Mouse (Mus musculus): Measurements from ENCODE around the gene Il1rap. TPM values are rescaled to one million over a fixed set of nuclear protein-coding genes. Genes with fewer than 3 reads are reported as not detected.

Il1rap gene
- polyA plus RNA-seq, 1 experiment from 2014 or later: 8.1 TPM

GRCm38 (mm10) chr16:26581913-26582376 is 441 bp downstream of the Il1rap start:
- 0 out of 2 replicates have a peak overlapping the region, but pooled peaks have one; percentile 10 for H3K27ac ChIP-seq
- WGBS: under 1% methylated on average over 16 of the region's 16 CpGs
- H3K9me3 ChIP-seq: no peaks in the 10 kb centered on the region
- H3K36me3 ChIP-seq: no peaks in the 10 kb centered on the region
- H3K4me1 ChIP-seq: no peaks in the 10 kb centered on the region; the same call in 1 of the 2 replicates
- no peaks in the 10 kb centered on the region for H3K27me3 ChIP-seq (replicated peaks)
- ATAC-seq (ENCODE audit: low FRiP score, low read depth): peak; percentile 79
- H3K4me3 ChIP-seq: peak overlapping the region; percentile 62
- peak overlapping the region; percentile 84 for H3K4me2 ChIP-seq (replicated peaks)
- H3K9ac ChIP-seq: peak overlapping the region; percentile 55

GRCm38 (mm10) chr16:26585806-26586205 is 4.3 kb downstream of the Il1rap start:
- Histone ChIP-seq H3K4me3 (no peak overlapping the region), H3K4me2 (replicated peaks) (no peak overlapping the region), H3K27me3 (replicated peaks) (no peaks in the 10 kb centered on the region), H3K4me1 (no peaks in the 10 kb centered on the region; the same call in 1 of the 2 replicates), H3K36me3 (no peaks in the 10 kb centered on the region), H3K9me3 (no peaks in the 10 kb centered on the region), H3K9ac (no peak overlapping the region), H3K27ac (no peak overlapping the region)
- no peak for ATAC-seq (ENCODE audit: low FRiP score, low read depth)
- 96% methylated on average over 5 of the region's 5 CpGs for WGBS

- ATAC-seq (ENCODE audit: low FRiP score, low read depth): no peak
- no peak overlapping the region for H3K9ac ChIP-seq
- no peak overlapping the region for H3K4me3 ChIP-seq
- no peaks in the 10 kb centered on the region for H3K27me3 ChIP-seq (replicated peaks)
- no peaks in the 10 kb centered on the region for H3K4me1 ChIP-seq
- H3K9me3 ChIP-seq: no peaks in the 10 kb centered on the region
- no peaks in the 10 kb centered on the region for H3K36me3 ChIP-seq
- no peak overlapping the region for H3K4me2 ChIP-seq (replicated peaks)
- no peak overlapping the region for H3K27ac ChIP-seq
- WGBS: 51% methylated on average over 4 of the region's 4 CpGs
Measured at GRCm38 (mm10) chr16:26590897-26591570, 9.5 kb downstream of the Il1rap start.

GRCm38 (mm10) chr16:26596440-26596839 is 14.9 kb downstream of the Il1rap start:
- H3K9ac ChIP-seq: no peak overlapping the region
- no peaks in the 10 kb centered on the region for H3K9me3 ChIP-seq
- H3K4me1 ChIP-seq: peaks cover 8% of the 10 kb centered on the region; the same call in 1 of the 2 replicates
- no peak overlapping the region for H3K4me2 ChIP-seq (replicated peaks)
- no peak overlapping the region for H3K27ac ChIP-seq
- WGBS: 60% methylated on average over 7 of the region's 7 CpGs
- no peaks in the 10 kb centered on the region for H3K36me3 ChIP-seq
- no peak overlapping the region for H3K4me3 ChIP-seq
- no peaks in the 10 kb centered on the region for H3K27me3 ChIP-seq (replicated peaks)
- ATAC-seq (ENCODE audit: low FRiP score, low read depth): no peak

GRCm38 (mm10) chr16:26597307-26597706 is 15.8 kb downstream of the Il1rap start:
- H3K4me2 ChIP-seq (replicated peaks): no peak overlapping the region
- no peak overlapping the region for H3K4me3 ChIP-seq
- H3K27me3 ChIP-seq (replicated peaks): no peaks in the 10 kb centered on the region
- H3K4me1 ChIP-seq: peaks cover 8% of the 10 kb centered on the region; the same call in 1 of the 2 replicates
- no peak overlapping the region for H3K27ac ChIP-seq
- H3K9me3 ChIP-seq: no peaks in the 10 kb centered on the region
- no peak for ATAC-seq (ENCODE audit: low FRiP score, low read depth)
- no peak overlapping the region for H3K9ac ChIP-seq
- H3K36me3 ChIP-seq: no peaks in the 10 kb centered on the region
- WGBS: 47% methylated on average over 7 of the region's 7 CpGs

GRCm38 (mm10) chr16:26598591-26598990 is 17.1 kb downstream of the Il1rap start:
- H3K9ac ChIP-seq: no peak overlapping the region
- no peak for ATAC-seq (ENCODE audit: low FRiP score, low read depth)
- no peak overlapping the region for H3K27ac ChIP-seq
- H3K4me2 ChIP-seq (replicated peaks): no peak overlapping the region
- H3K36me3 ChIP-seq: no peaks in the 10 kb centered on the region
- H3K9me3 ChIP-seq: no peaks in the 10 kb centered on the region
- H3K4me3 ChIP-seq: no peak overlapping the region
- H3K4me1 ChIP-seq: peaks cover 8% of the 10 kb centered on the region; the same call in 1 of the 2 replicates
- H3K27me3 ChIP-seq (replicated peaks): no peaks in the 10 kb centered on the region
- 82% methylated on average over 5 of the region's 5 CpGs for WGBS

GRCm38 (mm10) chr16:26601482-26601881 is 20.0 kb downstream of the Il1rap start:
- no peaks in the 10 kb centered on the region for H3K9me3 ChIP-seq
- no peak for ATAC-seq (ENCODE audit: low FRiP score, low read depth)
- no peak overlapping the region for H3K4me3 ChIP-seq
- H3K36me3 ChIP-seq: no peaks in the 10 kb centered on the region
- H3K4me1 ChIP-seq: peaks cover 8% of the 10 kb centered on the region; the same call in 1 of the 2 replicates
- WGBS: 94% methylated on average over 1 of the region's 1 CpGs
- no peaks in the 10 kb centered on the region for H3K27me3 ChIP-seq (replicated peaks)
- H3K9ac ChIP-seq: no peak overlapping the region
- H3K4me2 ChIP-seq (replicated peaks): no peak overlapping the region
- no peak overlapping the region for H3K27ac ChIP-seq

GRCm38 (mm10) chr16:26604621-26605020 is 23.1 kb downstream of the Il1rap start:
- no peak for ATAC-seq (ENCODE audit: low FRiP score, low read depth)
- Histone ChIP-seq H3K36me3 (no peaks in the 10 kb centered on the region), H3K27ac (no peak overlapping the region), H3K4me3 (no peak overlapping the region), H3K4me2 (replicated peaks) (no peak overlapping the region), H3K27me3 (replicated peaks) (no peaks in the 10 kb centered on the region), H3K4me1 (no peaks in the 10 kb centered on the region), H3K9me3 (no peaks in the 10 kb centered on the region), H3K9ac (no peak overlapping the region)
- 91% methylated on average over 3 of the region's 3 CpGs for WGBS

- H3K9ac ChIP-seq: no peak overlapping the region
- H3K9me3 ChIP-seq: no peaks in the 10 kb centered on the region
- WGBS: 97% methylated on average over 2 of the region's 2 CpGs
- H3K4me1 ChIP-seq: no peaks in the 10 kb centered on the region
- no peak for ATAC-seq (ENCODE audit: low FRiP score, low read depth)
- H3K27ac ChIP-seq: no peak overlapping the region
- no peak overlapping the region for H3K4me2 ChIP-seq (replicated peaks)
- no peaks in the 10 kb centered on the region for H3K36me3 ChIP-seq
- H3K27me3 ChIP-seq (replicated peaks): no peaks in the 10 kb centered on the region
- H3K4me3 ChIP-seq: no peak overlapping the region
Measured at GRCm38 (mm10) chr16:26608003-26608402, 26.5 kb downstream of the Il1rap start.

- Histone ChIP-seq H3K36me3 (no peaks in the 10 kb centered on the region), H3K9ac (no peak overlapping the region), H3K9me3 (no peaks in the 10 kb centered on the region), H3K27ac (no peak overlapping the region), H3K27me3 (replicated peaks) (no peaks in the 10 kb centered on the region), H3K4me3 (no peak overlapping the region), H3K4me1 (no peaks in the 10 kb centered on the region), H3K4me2 (replicated peaks) (no peak overlapping the region)
- WGBS: 64% methylated on average over 1 of the region's 1 CpGs
- no peak for ATAC-seq (ENCODE audit: low FRiP score, low read depth)
Measured at GRCm38 (mm10) chr16:26610508-26610907, 29.0 kb downstream of the Il1rap start.

GRCm38 (mm10) chr16:26612499-26613220 is 31.2 kb downstream of the Il1rap start:
- Histone ChIP-seq H3K4me3 (no peak overlapping the region), H3K4me1 (no peaks in the 10 kb centered on the region), H3K4me2 (replicated peaks) (no peak overlapping the region), H3K27me3 (replicated peaks) (no peaks in the 10 kb centered on the region), H3K36me3 (no peaks in the 10 kb centered on the region), H3K9me3 (no peaks in the 10 kb centered on the region), H3K27ac (no peak overlapping the region), H3K9ac (no peak overlapping the region)
- no peak for ATAC-seq (ENCODE audit: low FRiP score, low read depth)
- 86% methylated on average over 10 of the region's 10 CpGs for WGBS

- 88% methylated on average over 1 of the region's 1 CpGs for WGBS
- Histone ChIP-seq H3K4me2 (replicated peaks) (no peak overlapping the region), H3K27me3 (replicated peaks) (no peaks in the 10 kb centered on the region), H3K9me3 (no peaks in the 10 kb centered on the region), H3K4me1 (no peaks in the 10 kb centered on the region), H3K36me3 (no peaks in the 10 kb centered on the region), H3K9ac (no peak overlapping the region), H3K4me3 (no peak overlapping the region), H3K27ac (no peak overlapping the region)
- no peak for ATAC-seq (ENCODE audit: low FRiP score, low read depth)
Measured at GRCm38 (mm10) chr16:26623141-26623540, 41.6 kb downstream of the Il1rap start.
